Mouse (Mus musculus): Measurements from ENCODE around the gene Sat1.
"Not testable (repeated sequence)": the region's sequence is repeated elsewhere in the genome, so short reads cannot be mapped to it uniquely, and the experiment has no call there.

Gene Sat1

DNA sequence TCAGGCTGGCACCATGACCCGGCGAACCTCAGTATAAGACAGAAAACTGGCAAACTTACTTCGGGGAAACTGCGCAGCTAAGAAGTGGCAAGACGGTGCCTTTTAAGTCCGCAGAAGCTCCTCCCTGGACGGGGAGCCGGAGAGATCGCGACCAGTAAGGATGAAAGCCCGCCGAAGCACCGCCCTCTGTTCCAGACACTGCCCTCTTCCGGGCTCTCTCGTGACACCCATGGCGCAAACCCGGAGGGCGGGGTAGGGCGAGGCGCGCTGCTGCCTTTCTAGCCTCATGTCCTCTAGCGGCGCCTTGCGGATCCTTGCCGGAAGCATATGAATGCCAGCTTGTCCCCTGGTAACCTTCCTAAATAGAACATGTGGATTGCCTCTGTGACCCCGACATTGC lies at the start of gene Sat1:
Sat1 (minus strand) TSS at position 179 of the 400 bp plus-strand sequence.
- DNase-seq (ENCODE audit: low spot score in 2 of 2) = peak; percentile 82 to 91

DNA sequence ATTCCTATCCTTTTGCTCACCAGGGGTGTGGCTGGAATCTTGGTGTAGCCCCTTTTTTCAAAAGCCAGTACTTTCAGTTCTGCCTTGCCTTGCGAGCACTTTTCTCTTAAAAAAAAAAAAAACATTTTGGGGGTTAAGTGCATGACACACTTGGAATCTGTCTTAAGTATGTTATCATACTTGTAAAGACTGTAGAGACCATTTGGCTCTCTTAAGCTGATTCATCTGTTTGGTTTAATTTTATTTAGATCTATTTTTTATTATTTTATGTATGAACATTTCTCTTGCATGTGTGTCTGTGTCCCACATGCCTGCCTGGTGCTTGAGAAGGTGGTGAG lies 46.6 kb upstream of the Sat1 start:
- no peak for DNase-seq (ENCODE audit: low spot score in 2 of 2)

DNA sequence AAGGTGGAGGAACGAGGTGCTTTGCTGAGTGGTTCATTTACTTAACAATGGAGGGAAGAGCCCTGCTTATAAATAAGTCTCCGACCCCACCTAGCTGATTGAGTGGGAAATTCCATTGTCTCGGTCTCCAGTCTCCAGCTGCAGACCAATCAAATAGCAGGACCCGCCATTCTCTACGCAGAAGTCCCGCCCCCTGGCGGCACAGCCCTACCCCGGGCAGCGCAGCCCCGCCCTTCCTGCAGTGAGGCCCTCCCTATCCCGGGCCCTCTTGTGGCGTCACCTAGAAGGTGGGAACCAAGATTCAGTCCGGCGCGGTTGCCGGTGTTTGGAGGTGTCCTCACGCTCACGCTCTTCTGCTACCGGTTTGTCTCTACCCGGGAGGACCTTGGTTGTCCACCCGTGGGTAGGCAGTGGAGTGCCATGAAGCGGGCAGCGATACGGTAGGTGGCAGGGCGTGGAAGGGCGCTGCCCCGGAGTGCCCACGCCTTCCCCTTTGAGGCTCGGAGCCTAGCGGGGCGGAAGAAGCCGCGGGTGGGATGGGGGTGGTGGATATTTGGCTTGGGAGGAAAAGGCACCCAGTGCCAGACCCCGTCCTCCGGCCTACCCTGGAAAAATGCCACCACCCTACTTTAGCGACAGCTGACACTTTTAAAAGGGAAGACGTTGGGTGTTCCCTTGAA lies 46.1 kb upstream of the Sat1 start, which contains the start of gene Acot9:
Acot9 (plus strand) TSS at position 209 of the 680 bp plus-strand sequence.
- DNase-seq (ENCODE audit: low spot score in 2 of 2) = peak; percentile 85 to 87

DNA sequence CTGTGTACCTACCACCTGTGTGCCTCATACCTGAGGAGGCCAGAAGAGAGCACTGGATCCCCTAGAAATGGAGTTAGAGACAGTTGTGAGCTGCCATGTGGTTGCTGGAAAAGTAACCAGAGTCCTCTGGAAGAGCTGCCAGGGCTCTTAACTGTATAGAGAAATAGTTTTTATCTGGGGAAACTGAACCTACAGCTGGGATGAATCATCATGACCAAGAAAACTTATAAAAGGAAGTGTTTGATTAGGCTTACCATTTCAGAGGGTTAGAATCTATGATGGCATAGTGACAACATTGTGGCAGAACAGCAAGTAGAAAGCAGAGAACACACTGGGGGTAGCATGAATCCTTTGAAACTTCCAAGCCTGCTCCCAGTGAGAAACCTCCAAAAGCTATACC lies 40.6 kb upstream of the Sat1 start:
- no peak for DNase-seq (ENCODE audit: low spot score in 2 of 2)

DNA sequence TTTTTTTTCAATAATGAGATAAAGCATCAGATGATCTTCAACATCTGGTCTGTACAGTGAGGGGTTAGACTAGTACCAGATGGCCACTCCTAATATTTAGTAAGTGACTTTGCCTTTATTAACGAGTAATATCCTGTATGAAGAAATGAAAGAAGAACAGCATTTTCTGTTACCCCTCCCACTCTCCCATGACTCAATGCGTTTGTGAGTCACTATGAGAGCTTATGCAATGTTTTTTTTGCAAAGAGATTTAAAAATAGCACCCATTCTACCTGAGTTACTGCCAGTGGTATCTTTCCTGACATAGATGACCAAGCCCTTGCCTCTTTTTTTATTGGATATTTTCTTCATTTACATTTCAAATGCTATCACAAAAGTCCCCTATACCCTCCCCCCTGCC lies 2.0 kb upstream of the Sat1 start:
- no peak for DNase-seq (ENCODE audit: low spot score in 2 of 2)

DNA sequence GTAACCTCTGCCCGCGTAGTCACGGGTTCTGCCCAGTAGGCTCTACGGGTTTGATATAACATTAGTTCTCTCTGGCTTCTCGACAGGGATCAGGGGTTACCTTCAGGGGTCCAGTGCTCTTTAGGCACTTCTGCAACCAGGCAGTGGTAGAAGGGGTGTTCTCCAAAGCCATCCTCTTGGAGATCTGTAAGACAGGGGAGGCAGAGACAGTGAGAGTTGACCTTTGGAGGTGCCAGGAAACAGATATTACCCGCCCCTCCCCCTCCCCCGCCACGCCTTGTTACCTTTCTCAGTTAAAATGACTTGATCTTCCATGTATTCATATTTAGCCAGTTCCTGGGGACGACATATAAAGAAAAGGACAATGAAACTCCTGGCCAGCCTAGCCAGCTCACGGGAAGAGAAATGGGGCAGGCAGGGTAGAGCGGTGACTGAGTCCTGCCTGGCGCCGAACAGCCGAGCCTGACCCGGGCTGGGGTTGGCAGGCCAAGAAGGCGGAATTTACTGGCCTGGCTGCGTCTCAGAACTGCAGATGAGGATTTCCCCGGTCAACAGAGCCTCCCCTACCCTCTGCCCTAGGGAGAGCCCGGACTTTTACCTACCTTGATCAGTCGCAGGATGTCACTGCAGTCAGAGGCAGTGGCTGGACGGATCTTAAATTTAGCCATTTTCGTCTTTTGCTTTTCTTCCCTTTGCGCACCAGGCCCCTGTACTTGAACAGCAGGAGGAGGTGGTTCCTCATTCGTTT lies 574 bp downstream of the Sat1 start:
- DNase-seq (ENCODE audit: low spot score in 2 of 2) = no peak

DNA sequence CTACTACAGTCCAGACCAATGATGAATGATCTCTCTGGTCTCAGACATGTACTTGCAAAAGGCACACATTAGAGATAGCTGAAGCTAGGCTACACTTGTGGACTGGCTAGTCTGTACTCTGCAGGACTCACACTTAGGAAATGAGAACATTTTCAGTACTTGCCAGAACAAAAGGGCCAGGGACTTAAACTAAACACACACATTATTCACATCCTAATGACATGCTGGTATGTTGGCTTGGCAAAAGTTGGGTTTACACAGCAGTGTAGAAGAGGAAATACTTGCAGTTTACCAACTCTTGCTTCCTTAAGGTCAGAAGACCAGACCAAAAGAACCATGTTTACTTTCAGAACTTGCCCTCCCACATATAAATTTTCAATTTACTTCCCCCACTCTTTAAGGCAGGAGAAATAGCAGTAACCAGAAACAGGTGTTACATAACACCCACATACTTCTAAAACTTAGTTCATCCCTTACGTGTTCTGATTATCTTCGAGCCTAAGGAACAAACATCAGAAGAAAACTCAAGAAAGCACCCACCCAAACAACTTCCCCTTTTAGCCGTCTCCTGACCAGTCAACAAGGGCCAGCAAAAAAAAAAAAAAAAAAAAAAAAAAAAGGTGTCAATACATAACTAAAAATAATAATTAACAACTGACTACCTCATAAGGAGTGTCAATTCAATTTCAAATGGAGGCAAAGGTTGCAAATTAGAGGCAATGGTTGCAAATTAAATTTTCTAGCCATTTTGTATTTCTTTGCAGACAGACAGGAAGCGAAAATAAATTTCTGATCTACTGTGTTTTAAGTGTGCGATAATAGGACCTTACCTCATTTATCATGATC lies 1.7 kb downstream of the Sat1 start:
- no peak for DNase-seq (ENCODE audit: low spot score in 2 of 2)

DNA sequence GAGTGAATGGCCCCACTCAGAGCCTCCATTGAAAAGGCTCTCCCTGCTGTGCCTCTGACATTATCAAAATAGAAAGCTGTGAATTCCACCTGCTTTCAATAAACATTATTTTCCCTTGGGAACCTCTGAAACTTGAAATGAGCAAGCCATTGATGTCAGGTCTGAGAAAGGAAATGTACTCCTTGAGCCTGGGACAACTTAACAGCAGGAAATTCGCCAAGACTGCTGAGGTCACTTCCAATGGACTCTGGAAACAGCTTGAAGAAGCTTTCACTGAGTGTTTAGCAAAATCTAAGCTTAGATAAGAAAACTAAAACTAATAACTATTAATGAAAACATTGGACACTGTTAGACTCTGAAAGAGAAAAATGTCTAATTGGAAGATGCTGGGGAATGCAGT lies 7.6 kb downstream of the Sat1 start:
- no peak for DNase-seq (ENCODE audit: low spot score in 2 of 2)

DNA sequence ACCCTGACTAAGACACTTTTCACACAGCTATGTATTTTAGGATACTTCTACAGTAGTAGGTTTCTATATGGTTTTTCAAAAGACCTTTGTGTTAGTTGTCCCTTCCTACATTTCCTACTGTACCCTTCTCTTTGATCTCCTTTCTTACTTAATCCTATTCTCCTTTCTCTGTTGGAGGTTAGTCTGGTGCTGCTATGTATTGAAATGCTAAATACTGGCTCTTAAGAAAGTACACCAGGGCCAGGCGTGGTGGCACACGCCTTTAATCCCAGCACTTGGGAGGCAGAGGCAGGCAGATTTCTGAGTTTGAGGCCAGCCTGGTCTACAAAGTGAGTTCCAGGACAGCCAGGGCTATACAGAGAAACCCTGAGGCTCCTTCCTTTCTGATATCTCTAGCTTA lies 10.8 kb downstream of the Sat1 start:
- not testable (repeated sequence) for DNase-seq (ENCODE audit: low spot score in 2 of 2)

DNA sequence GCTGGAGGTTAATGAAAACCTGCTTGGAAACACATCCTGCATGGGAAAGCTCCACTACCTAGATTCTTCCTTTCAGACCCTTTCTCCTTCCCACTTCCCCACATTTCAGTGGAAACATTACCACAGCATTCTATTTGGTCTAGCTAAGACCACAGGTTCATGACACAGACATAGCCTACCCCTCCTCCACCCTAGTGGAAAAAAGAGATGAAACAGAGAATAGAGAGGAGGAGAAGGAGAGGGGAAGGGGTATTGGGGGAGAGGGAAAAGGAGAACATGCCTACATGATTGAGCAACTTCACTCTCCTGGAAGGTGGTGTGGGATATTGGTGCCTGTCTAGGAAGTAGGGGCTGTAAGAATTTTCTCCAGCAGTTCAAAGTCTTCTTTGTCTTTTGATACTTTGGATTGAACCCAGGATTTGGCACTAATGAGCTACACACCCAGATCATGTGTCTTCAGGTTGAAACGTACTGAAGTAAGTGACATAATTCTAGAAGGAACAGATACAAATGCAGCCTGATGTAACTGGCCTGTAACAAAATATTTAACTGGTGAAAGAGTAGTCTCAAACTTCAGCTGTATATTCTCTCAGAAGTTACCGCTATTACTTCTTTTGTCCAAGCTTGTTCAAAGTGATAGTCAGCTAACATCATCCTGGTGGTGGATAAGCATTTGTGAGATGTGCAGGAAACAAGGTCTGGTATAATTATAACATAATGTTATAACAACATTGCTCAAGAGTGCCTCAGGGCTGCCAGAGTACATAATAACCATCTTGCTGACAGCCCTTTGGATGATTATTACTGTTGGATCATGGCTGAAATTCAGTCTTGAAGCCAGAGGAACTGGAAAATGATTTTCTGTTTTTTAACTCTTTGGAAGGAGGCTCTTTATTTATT lies 13.6 kb downstream of the Sat1 start:
- DNase-seq (ENCODE audit: low spot score in 2 of 2) = no peak

DNA sequence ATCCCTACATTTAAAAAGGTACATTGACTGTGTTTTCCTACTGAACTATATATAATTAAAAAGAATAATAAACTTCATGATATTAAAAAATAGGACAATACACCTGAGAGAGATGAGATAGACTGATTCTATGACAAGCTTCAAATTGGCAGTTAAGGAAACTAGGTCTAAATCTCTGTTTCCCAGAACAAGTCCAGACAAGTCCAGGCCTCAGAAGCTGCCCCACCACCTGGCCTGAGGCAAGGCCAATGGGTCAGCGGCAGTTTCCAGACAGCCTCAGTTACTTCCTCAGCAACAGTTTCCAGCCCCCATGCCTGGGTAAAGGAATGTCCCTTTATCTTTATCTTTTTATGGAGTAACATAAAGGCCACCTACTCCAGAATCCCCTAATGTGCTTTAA lies 14.4 kb downstream of the Sat1 start:
- DNase-seq (ENCODE audit: low spot score in 2 of 2) = no peak

DNA sequence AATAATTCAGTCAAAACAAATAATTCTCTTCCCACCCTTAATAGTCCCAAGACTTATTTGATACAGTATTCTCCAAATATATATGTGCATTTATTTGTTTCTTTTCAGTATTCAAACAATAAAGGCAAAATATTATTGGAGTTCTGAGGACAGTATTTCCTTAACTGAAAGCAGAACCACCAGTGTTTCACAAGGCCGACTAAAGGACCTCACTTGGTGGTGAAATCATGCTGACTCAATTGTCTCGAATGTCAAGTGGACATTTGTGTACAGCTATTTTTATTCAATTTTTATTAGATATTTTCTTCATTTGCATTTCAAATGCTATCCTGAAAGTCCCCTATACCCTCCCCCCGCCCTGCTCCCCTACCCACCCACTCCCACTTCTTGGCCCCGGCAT lies 21.3 kb downstream of the Sat1 start:
- no peak for DNase-seq (ENCODE audit: low spot score in 2 of 2)

DNA sequence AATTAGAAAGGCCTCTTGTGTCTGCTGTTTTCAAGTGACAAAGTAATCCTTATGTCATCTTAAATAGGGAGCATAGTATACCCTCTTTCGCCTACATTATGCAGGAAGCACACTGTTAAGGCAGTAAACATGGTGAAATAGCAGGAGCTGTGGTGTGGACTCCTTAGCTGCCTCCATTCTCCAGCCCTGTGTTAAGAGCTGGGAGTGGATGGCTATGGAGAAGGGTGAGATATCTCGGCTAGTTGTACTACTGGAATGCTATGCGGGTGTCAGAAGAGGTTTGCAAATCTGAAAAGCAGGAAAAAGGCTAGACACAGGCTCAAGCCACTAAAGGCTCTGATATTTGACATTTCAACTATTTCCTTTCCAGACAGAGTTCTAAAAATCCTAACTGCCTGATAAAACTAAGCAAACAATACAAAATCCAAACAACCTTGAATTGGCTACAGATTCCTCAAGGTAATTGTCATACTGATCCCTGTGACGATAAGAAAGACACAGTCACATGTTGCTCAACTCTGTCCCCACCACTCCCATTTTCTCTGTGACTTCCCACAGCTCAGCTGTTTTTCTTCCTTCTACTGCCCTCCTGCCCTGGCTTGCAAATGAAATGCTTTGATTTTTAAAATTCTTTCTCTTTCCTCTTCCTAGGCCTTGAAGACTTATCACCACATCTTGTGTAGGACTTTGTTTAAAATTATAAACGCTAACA lies 22.4 kb downstream of the Sat1 start:
- DNase-seq (ENCODE audit: low spot score in 2 of 2) = no peak

DNA sequence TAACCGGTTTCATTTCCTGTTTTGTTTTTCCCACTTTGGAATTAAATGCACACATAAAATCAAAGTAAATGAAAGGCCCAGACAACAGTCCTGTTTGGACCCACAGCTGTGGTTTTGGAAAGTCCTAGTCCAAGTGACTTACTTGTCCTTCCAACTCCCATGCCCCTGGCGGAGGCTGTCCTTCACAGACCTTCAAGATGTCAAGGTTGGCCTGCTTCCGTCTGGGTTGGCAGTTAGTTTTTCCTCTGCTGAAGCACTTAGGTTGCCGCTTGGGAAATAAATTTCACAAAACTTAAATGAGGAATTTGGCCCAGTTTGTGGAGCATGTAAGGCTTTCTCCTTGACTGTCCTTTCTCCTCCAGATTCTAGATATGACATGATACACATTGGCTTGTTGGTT lies 24.3 kb downstream of the Sat1 start:
- no peak for DNase-seq (ENCODE audit: low spot score in 2 of 2)

DNA sequence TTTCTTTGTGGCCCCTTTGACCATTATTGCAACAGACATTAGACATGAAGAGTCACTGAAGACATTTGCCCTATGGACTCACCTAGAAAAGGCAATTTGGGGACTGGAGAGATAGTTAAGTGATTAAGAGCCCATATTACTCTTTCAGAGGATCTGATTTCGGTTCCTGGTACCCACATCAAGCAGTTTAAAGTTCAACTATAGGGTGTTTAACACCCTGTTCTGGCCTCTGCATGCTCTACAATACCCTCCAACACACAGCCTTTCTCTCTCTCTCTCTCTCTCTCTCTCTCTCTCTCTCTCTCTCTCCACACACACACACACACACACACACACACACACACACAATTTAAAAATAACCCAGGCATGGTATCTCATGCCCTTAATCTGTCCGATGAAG lies 38.6 kb downstream of the Sat1 start:
- no peak for DNase-seq (ENCODE audit: low spot score in 2 of 2)

DNA sequence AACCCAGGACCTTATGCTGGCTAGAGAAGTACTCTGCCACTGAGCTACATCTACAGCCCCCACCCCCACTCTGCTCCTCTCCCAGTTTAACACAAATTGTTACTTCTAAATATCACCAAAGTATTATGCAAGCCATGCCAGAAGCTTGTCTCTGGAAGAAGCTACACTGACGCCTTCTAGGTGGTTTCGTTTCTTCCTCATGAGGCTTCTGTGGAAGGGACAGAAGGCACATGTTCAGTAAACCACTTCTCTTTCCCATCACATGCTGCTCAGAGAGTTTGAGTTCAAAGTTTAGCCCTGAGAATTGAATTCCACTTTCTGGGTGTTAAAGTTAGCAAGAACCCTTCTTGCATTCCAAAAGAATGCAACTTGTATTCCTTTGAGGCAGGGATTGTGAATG lies 39.0 kb downstream of the Sat1 start:
- DNase-seq (ENCODE audit: low spot score in 2 of 2) = no peak

DNA sequence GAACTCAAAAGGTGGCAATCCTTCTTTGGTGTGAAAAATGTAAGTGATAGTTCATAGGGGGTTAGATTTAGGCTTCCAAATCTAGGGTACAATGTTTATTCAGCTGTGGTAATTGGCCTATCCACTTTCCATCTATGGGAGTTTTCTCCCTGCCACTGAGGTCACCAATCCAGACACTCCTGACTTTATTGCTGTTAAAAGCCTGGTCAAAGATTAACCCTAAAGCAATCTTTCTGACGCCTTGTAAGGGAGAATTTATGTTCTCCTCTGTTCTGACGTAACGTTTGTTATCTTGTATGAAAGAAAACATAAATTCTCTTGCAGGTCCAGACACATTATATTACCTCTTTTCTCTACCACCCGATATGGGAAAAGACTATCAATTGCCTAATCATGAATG lies 40.7 kb downstream of the Sat1 start:
- DNase-seq (ENCODE audit: low spot score in 2 of 2) = no peak

DNA sequence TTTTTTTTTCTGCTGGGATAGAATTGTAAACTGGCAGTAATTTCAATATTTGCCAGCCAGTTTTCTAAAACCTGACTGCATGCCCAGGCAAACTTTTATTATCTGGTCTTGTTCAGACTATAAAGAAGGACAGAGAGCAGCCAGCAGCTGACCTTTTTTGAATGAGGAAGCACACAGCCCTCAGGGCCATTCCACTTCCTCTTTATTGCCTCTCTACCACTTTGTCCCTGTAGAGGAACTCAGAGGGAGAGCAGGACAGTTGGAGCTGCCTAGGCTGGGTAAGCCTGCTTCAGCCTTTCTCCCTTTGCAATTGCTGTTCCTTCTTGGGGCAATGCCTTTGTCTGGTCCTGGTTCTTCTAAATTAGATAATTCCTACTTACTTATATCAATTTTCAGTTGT lies 43.9 kb downstream of the Sat1 start:
- no peak for DNase-seq (ENCODE audit: low spot score in 2 of 2)

DNA sequence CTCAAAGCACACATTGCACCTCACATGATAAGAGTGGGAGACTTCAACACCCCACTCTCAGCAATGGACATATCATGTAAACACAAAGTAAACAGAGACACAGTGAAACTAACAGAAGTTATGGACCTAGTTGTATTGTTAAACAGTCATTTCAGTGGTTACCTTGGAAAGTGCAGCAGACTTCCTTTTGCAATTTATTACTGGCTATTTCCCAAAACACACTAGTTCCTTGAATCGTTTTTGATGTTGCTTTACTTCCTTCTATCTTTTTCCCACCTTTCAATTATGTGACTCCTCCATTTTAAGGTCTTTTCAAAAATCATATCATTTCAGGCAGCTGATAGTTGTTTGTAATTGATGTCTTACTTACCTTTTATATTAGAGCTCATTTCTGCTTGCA lies 44.5 kb downstream of the Sat1 start:
- no peak for DNase-seq (ENCODE audit: low spot score in 2 of 2)

DNA sequence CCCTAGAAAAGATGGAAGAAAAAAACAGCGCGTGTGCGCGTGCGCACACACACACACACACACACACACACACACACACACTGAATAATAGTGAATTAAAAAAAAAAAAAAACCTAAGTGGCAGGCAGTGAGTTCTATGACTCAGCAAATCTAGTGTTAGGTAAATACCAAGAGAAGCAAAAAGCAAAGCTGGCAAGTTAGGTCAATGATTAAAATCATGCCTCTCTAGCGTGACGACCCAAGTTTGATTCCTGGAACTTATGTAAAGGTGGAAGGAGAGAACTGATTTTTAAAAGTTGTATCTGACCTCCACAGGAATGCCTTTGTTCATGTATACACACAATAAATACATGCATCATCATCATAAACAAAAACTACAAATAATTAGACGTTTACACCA lies 46.4 kb downstream of the Sat1 start:
- DNase-seq (ENCODE audit: low spot score in 2 of 2) = no peak

DNA sequence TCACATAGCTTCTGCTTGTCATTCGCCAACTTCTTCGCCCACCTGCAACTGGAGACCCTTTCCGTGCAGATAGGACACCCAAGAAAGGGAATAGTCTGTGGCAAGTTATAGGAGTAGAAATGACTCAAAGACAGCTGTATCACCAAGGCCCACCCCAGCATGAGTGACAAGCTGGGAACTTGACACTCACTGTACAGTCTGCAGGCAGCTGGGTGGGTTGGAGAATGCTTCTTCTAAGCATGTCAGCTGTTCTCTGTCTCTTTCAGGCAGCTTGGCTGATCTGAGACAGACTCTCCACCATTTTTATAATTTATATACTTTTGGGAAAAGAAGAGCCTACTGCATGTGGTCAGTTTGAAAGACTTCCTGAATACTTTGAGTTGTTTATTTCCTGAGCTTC lies 48.6 kb downstream of the Sat1 start:
- no peak for DNase-seq (ENCODE audit: low spot score in 2 of 2)

Data from right cerebral cortex, postnatal 36 days (tissue).